Mouse (Mus musculus) left cerebral cortex, postnatal 10 days (tissue): ENCODE data around the gene Acot6. TPM values are rescaled to one million over a fixed set of nuclear protein-coding genes. Genes with fewer than 3 reads are reported as not detected.
A peak's percentile ranks its signal among the peaks of the same experiment; 100 is the strongest.
"Not testable (repeated sequence)": the region's sequence is repeated elsewhere in the genome, so short reads cannot be mapped to it uniquely, and the experiment has no call there.

Experiments used
- DNase-seq, 2 experiments: peaks; one replicate each; pipeline ENCODE4 v3.0.0; 2021 to 2022; ENCODE audit warnings: low spot score in 2 of 2, mixed read lengths in 1 of 2; ENCODE audit errors: extremely low spot score in 1 of 2
- intact Hi-C: fragments of 180-260 bp; cut with DNase I; formaldehyde crosslinking; loops from one replicate; pipeline ENCODE4 v1.15.1; 2025
- total RNA-seq, 2 experiments: library from RNA; stranded (reverse); gene quantifications; 2 replicates each; pipeline ENCODE4 v1.2.3; 2021

Acot6 gene
- 1 to 10 TPM; 3.2 to 3.3 TPM for total RNA-seq

DNA sequence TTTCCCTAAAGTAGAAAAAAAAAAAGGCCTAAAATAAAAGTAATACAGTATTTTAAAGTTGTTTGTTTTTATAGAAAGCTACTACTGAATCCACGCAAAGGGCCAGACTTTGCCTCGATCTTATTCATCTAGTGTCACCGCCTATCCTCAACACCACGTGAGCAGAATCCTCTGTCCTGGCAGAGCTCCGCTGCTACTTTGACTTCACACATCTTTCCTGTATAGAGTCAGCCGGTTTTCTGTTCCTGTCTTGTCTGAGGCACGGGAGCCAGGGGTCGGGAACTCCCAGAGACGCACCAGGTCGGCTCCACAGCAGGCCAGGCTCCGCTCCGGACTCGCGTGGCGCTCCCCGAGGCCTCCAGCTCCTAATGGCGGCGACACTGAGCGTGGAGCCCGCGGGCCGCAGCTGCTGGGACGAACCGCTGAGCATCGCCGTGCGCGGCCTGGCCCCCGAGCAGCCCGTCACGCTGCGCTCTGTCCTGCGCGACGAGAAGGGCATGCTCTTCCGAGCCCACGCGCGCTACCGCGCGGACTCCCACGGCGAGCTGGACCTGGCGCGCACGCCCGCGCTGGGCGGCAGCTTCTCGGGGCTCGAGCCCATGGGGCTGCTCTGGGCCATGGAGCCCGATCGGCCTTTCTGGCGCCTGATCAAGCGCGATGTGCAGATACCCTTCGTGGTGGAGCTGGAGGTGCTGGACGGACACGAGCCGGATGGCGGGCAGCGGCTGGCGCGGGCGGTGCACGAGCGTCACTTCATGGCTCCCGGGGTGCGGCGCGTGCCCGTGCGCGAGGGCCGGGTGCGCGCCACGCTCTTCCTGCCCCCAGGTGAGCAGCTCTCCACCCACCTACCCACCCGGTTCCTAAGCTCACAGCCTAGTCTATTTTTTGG is at the start of gene Acot6:
TSS of gene Acot6 (plus strand) at position 51 of the 889 bp plus-strand sequence.
- DNase-seq = peak; percentile 9 to 63
- intact Hi-C loops = not testable (repeated sequence)

GRCm38 (mm10) chr12:84050744-84051143 is 49.7 kb upstream of the Acot6 start:
- DNase-seq = not testable (repeated sequence)
- intact Hi-C loops = loop anchor here (10.0 kb wide), 1 partner anchor 336 kb away; no protein-coding TSS in a partner anchor

- intact Hi-C loops = loop anchor here (10.0 kb wide), 1 partner anchor 337 kb away; no protein-coding TSS in a partner anchor
These were observed 48.4 kb upstream of the Acot6 start, which contains the start of gene Acot3 for GRCm38 (mm10) chr12:84051937-84052474. TSS of gene Acot3 (plus strand) at chr12:84052144.

GRCm38 (mm10) chr12:84052609-84053008 is 47.8 kb upstream of the Acot6 start:
- intact Hi-C loops = loop anchor here (10.0 kb wide), 1 partner anchor 338 kb away; no protein-coding TSS in a partner anchor
- no peak for DNase-seq

More at GRCm38 (mm10) chr12:84051937-84052474, 48.4 kb upstream of the Acot6 start, which contains the start of gene Acot3:
- DNase-seq = no peak

DNA sequence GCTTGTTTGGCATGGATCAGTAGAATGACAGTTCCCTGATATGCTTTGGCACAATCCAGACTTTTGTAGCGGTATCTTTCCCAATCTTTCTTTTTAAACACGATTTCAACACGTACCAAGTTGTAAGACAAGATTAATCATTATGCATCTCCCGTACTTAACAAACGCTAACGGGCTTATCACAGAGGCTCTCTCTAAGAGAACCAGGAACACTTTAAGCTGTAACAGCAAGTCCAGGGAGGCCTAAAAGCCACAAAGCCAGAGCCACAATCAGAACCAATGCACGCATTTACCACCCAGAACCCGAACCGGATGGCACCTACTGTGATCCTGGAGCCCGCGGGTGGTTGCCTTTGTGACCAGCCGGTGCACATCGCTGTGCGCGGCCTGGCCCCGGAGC is 47.3 kb upstream of the Acot6 start:
- DNase-seq = no peak

DNA sequence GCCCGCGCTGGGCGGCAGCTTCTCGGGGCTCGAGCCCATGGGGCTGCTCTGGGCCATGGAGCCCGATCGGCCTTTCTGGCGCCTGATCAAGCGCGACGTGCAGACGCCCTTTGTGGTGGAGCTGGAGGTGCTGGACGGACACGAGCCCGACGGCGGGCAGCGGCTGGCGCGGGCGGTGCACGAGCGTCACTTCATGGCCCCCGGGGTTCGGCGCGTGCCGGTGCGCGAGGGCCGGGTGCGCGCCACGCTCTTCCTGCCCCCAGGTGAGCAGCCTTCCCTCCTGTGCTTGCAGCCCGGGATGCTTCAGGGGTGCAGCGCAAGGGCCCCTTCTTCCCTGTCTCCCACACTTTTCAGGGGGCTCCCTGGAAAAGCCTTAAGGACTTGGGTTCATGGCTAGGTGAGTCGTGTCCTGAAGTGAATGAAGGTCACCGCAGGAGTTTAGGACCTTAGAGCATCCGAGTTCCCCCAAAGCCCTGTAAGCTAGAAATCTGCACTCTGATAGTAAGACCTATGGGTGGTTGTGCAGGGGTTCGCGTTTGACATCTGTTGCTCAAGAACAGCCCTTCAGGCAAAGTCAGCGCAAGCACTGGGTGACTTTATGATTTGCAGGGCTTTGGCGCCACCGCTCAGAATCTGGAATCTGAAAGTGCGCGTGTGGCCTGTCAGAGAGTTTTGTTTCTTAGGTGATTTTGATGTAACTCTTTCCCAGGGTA is 46.6 kb upstream of the Acot6 start:
- peak in 1 of 2 experiments; percentile 35 for DNase-seq
- intact Hi-C loops = loop anchor here (10.0 kb wide), 1 partner anchor 339 kb away; no protein-coding TSS in a partner anchor

More for the DNA sequence above, 47.3 kb upstream of the Acot6 start:
- intact Hi-C loops = loop anchor here (10.0 kb wide), 1 partner anchor 338 kb away; no protein-coding TSS in a partner anchor

- no peak for DNase-seq
- intact Hi-C loops = no loop called here
These were observed 39.5 kb upstream of the Acot6 start for GRCm38 (mm10) chr12:84060946-84061345.

- intact Hi-C loops = no loop called here
- no peak for DNase-seq
These were observed 38.1 kb upstream of the Acot6 start for GRCm38 (mm10) chr12:84062336-84062735.

DNA sequence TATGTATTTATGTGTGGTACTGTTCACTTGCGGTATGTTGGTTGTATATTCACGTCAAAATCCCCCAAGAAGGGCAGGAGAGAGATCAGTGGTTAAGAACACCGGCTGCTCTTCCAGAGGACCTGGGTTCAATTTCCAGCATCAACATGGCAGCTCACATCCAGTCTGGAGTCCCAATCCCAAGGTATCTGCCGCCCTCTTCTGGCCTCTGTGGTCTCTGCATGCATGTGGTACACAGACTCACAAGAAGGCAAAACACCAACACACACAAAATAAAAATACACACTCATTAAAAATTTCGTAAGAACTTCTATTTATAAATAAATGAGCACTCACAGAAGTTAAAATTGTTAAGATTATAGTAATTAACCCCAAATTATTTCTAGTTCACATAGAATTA is 37.2 kb upstream of the Acot6 start:
- no peak for DNase-seq
- intact Hi-C loops = no loop called here

- DNase-seq = no peak
- intact Hi-C loops = no loop called here
These were observed 36.6 kb upstream of the Acot6 start for GRCm38 (mm10) chr12:84063833-84064232.

DNA sequence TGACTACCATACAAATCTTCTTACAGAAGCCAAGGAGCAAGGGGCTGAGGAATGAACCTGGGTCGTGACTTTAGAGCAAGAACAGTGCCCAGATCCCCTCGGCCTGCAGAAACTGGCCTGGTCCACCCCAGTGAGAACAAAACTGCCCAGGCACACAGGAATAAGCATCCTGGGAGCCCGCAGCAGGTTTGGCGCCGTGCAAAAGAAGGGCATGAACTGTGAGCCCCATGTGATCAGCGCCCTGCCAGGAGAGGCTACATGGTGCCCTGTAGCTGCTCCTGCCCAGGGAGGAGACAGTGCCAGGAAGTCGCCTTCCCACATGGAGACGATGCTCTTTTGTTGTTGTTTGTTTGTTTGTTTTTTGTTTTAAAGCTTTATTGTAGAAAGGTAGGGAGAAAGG is 35.8 kb upstream of the Acot6 start:
- intact Hi-C loops = no loop called here
- DNase-seq = no peak

DNA sequence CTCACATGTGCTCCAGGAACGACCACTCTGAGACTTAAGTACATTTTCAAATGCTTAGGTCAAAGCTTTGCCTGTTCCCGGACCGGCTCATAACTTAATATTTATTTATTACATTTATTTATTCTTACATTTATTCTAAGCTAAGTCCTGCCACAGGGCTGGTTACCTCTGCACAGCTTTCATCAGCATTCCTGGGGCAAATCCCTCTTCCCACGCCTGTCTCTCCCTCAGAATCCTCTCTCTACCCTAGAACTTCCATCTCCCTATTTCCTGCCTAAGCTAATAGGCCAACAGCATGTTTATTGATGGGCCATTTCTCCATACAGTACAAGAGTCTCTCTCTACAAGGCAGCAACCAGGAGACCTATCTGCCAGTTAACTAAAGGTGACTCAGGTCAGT is 32.7 kb upstream of the Acot6 start:
- intact Hi-C loops = no loop called here
- no peak for DNase-seq

DNA sequence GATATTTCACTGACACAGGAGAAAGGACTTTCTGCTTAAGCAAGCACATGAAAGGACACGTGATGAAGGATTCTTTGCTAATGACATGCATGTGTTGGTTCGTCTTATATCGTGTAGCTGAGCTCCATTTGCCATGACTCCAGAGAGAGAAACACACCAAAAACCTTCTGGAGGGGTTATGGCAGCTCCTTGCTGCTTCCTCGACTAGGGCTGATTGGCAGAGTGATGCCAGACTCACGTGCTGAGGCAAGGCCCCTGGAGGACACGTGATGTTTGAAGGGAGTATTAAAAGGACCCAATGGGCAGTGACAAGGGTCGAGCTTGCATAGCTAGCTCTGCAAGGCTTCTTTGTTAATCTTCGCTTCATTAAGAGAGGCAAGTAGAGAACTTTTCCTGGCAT is 32.2 kb upstream of the Acot6 start:
- no peak for DNase-seq
- intact Hi-C loops = no loop called here

DNA sequence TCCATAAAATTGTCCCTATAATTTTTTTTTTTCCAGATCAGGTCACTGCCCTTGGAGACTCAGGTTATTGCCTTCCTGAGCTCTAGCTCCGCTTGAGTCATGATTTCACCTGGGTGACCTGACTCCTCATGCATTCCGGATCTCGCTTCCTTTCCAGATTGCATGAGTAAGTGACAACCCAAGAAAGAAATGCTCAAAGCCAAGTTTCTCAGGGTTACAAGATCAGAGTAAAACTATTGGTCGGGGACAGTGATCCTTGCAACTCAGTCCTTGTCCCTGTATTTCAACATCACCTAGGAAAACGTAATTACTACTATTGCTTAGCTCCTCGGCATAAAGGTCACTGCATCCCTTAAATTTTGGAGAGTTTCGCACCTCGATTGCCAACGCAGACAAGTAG is 31.5 kb upstream of the Acot6 start, which contains the start of gene Acot5:
TSS of gene Acot5 (plus strand) at position 340 of the 400 bp plus-strand sequence.
- intact Hi-C loops = no loop called here
- DNase-seq = no peak

DNA sequence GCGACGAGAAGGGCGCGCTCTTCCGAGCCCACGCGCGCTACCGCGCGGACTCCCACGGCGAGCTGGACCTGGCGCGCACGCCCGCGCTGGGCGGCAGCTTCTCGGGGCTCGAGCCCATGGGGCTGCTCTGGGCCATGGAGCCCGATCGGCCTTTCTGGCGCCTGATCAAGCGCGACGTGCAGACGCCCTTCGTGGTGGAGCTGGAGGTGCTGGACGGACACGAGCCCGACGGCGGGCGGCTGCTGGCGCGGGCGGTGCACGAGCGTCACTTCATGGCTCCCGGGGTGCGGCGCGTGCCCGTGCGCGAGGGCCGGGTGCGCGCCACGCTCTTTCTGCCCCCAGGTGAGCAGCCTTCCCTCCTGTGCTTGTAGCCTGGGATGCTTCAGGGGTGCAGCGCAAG is 30.9 kb upstream of the Acot6 start:
- peak in 1 of 2 experiments; percentile 58 for DNase-seq
- intact Hi-C loops = not testable (repeated sequence)

GRCm38 (mm10) chr12:84071696-84072095 is 28.8 kb upstream of the Acot6 start:
- intact Hi-C loops = no loop called here
- DNase-seq = peak in 1 of 2 experiments; percentile 27

DNA sequence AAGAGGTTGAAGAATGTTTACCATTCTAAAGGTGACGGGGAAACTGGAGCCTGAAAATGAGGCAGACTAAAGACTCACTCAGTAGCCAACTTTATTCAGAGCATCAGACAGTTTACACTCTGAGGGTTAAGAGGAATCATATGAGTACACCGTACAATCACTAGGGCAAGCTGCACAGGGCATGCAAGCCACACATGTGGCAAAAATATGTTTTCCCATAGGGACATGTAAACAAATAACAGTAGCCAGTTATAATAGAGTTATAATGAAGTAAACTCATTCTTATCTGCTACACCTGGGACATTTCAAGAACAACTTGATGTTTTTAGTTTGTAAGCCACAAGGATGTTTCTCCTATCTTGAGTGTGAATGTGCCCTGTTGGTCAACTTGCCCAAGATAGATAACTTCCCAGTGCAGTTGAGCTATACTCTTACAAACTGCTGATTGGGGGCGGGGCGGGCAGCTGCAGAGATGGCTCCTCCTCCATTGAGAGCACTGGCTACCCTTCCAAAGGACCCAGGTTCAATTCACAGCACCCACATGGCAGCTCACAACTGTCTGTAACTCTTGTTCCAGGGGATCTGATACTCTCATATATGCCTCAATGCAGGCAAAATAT is 23.0 kb upstream of the Acot6 start:
- DNase-seq = no peak
- intact Hi-C loops = no loop called here

DNA sequence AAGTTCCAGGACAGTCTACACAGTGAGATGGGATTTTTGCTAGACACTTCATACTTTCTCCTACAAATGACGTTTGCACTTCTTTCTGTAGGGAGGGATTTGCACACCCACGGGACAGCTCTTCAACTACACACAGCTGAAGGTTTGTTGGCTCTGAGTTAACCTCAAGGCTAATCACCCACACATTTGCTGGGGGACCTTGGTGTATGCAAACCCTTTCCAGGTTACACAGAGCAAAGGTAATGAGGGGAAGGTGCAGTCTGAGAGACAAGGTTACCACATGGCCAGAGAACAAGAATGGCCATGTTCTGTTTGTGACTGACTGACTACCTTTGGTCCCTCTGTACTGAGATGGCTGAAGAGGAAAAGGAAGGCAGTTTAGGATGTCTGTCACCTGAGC is 16.6 kb upstream of the Acot6 start:
- DNase-seq = no peak
- intact Hi-C loops = no loop called here

DNA sequence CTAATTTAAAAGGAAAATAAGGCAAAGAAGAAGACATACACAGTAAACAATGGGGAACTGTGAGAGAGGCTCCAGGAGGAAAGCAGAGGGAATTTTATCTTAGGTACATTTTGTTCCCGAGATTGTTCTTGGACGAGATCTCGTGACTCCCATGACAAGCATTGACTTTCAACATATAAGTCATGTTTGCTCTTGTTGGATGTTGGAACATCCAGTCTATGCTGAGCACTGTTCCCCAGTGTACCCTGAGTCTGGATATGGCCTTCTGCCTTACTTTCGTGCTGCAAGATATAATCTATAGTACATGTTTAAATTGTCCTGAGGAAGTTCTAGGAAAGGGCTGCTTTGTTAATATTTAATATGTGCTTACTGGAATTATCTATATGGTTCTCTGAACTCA is 15.9 kb upstream of the Acot6 start:
- intact Hi-C loops = no loop called here
- DNase-seq = no peak
